Mouse (Mus musculus): ENCODE measurements around the gene Rsrc1.

The Rsrc1 gene

GRCm38 (mm10) chr3:67279781-67280180, 298.6 kb downstream of the Rsrc1 start:
- DNase-seq (ENCODE audit: low spot score in 2 of 2), result no peak

DNA sequence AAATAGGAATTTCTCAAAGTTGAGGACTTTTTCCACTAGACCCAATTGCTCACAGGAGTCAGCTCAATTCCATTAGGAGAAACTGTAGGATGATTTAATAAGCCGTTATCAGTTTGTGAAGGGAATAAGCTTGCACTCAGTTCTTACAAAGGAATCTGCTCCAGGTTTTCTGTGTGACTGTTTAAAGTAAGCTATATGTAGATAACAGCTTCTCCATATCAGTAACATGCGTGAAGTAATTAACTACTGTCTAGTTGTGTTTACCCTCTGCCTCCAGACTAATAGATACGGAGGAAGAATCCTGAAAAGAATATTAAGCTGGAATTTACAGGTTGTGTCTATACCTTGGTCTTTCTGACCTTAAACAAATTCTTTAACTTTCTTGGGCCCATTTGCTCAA, 299.1 kb downstream of the Rsrc1 start:
- DNase-seq (ENCODE audit: low spot score in 2 of 2), result no peak

GRCm38 (mm10) chr3:67284039-67284438, 302.8 kb downstream of the Rsrc1 start:
- no peak for DNase-seq (ENCODE audit: low spot score in 2 of 2)

DNA sequence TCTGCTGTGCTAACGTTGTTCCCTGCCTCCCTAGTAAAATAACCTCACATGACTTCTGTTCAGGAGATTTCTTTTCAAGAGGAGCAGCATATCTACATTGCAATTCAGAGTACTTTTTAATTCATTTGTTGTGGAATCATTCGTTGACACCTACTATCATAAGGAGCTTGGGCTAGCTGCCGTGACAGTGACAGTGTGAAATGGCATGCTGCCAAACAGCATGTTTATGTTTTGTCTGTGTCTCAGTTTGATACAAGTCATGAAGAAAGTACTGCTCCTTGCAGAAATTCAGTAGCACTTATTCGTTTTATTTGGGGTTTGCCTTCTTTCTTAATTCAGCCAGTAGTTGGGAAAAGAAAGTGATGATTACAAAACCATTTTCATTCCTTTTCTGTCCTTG, 303.7 kb downstream of the Rsrc1 start:
- DNase-seq (ENCODE audit: low spot score in 2 of 2), result no peak

- no peak for DNase-seq (ENCODE audit: low spot score in 2 of 2)
Observed at GRCm38 (mm10) chr3:67288664-67289063, 307.5 kb downstream of the Rsrc1 start.

- DNase-seq (ENCODE audit: low spot score in 2 of 2), result no peak
Observed at GRCm38 (mm10) chr3:67289482-67289881, 308.3 kb downstream of the Rsrc1 start.

DNA sequence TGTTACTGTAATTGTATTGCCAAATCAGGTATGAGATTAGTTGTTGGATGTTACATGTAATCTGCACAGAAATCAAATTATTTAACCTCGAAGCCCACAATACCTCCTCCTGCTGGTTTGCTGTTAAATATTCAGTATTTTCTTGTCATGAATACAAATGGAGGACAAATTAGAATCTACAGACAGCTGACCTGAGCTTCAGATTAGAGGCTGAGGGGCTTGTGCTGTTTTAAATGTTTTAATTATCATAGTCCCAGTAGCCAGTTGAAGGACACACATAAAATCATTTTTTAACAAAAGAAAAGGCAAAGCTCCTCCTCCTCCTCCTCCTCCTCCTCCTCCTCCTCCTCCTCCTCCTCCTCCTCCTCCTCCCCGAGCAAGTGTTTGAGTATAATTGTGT, 327.5 kb downstream of the Rsrc1 start:
- DNase-seq (ENCODE audit: low spot score in 2 of 2), result no peak

DNA sequence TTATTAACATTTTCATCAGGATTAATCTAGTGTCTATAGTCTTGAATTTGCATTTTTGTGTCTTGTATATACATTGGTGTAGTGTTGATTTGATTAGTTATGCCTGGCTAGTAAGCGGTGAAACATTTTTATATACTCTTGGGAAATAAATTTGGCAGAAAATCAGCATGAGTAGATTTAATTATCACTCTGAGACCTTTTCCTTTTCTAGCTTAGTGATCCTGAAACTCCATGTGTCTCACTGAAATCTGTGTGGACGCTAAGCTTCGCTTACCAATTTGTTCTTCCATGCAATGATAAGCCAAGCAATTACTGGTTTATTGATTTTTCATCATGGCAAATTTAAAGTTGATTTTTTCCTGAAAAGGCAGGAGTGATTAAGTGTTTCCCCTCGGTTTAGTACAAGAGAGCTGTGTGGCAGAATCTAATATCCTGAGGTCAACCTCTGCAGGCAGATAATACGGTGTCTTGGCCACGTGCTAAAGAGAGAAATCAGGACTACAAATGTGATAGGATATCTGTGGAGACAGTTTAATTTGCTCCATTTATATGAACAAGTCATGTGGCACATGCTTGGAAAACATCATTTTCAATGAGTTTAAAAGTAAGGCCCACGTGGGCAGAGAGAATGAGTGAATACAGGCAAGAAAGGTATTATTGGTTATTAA, 328.6 kb downstream of the Rsrc1 start:
- no peak for DNase-seq (ENCODE audit: low spot score in 2 of 2)

- DNase-seq (ENCODE audit: low spot score in 2 of 2), result no peak
Observed at GRCm38 (mm10) chr3:67311436-67311835, 330.2 kb downstream of the Rsrc1 start.

DNA sequence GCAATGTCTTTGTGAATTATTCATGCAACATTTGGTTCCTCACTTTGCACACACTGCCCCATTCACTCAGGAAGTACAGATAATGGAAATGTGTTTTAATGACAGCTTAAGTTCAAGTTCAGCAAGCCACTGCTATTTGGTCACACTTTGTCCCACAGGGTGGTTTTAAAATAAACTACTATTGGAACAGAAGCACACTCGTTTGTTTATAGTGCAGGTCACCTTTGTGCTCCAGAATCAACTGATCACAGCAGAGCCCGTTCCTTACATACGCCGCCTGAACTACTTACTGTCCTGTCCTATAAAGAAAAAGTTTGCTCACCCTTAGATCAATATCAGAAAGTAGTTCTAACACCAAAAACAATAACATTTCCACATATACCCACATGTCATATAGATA, 341.2 kb downstream of the Rsrc1 start:
- DNase-seq (ENCODE audit: low spot score in 2 of 2), result no peak

DNA sequence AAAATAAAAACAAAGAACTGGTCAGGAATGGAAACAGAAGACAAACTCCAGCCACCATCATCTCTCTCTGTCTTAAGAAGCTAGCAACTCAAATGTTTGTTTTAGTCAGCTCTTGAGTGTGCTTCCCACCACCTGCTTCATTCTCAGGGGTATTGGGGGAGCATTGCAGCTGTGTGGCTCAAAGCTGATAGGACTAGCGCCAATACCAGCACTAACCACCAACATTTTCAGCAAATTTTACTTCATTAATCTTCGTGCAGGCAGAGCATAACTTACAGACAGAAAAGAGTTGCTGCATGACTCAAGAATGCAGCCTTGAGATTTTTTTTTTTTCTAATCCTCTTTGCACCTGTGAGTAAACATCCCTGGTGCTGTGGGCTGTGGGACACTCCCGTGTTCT, 358.4 kb downstream of the Rsrc1 start:
- no peak for DNase-seq (ENCODE audit: low spot score in 2 of 2)

GRCm38 (mm10) chr3:67340921-67341320, 359.7 kb downstream of the Rsrc1 start:
- DNase-seq (ENCODE audit: low spot score in 2 of 2), result no peak

GRCm38 (mm10) chr3:67343004-67343662, 361.9 kb downstream of the Rsrc1 start:
- no peak for DNase-seq (ENCODE audit: low spot score in 2 of 2)

DNA sequence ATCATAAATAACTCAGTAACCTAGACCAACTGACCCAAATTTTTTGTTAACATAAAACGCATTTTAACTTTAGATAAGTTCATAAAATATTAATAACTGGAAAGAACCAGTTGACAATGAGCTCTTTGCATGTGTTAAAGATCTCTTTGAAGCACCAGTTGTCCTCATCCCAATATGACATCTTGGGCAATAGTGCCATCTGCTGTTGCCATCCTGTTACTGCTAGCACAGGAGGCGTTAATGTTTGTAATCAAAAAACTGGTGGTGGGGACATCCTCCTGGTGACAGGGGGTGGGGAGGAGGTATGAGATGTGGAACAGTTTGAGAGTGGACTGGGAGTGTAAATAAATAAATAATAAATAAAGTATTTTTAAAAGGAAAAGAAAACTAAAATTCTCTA, 363.4 kb downstream of the Rsrc1 start:
- DNase-seq (ENCODE audit: low spot score in 2 of 2), result peak in 1 of 2 experiments; percentile 14

DNA sequence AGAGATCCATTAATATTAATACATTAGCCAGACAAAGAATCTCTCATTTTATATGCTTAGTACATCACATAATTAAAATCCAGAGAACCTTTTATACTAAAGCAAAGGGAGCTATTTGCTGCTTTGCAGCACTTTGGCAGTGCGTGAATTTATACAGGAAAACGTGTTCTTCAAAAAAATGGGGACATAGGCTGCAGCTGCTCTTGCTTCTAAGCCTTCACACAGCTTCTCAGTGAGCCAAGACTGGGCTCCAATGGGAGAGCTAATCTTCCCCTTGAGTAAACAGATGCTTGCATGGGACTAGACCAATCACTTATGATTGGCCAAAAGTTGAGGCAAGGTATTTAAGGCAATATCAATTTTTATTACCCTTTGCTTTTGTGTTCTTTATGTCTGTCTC, 365.5 kb downstream of the Rsrc1 start:
- DNase-seq (ENCODE audit: low spot score in 2 of 2), result no peak

DNA sequence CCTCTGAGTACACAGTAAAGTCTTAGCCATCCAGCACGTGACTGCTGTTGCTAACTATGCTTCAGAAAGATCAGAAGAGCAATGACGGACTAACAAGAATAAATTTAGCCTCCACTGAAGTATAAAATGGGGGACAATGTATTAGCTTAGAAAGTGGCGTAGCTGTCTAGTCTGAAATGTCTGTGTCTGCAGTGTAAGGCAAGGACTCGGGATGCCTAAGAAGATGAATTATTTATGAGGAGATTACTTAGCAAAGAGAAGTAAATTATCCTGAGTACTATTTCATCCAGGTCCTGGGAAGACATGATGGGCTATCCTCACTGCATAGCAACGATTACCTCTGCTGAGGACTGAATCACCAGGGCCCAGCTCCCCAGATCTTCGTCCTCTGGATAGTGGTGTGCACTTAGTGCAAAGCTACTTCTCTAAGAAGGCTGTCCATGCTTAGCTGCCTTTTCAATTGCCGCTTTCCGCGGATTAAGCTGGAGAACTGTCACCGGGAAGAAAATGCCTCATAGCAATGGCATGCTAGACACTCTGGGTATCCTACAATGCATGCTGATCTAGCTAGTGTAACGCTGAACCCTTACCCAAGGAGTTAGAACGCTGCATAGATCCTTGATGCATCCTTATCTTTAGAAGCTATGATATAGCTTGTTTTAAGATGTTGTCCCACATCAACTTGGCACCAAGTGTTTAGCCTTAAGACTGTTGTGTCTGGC, 370.4 kb downstream of the Rsrc1 start:
- no peak for DNase-seq (ENCODE audit: low spot score in 2 of 2)

DNA sequence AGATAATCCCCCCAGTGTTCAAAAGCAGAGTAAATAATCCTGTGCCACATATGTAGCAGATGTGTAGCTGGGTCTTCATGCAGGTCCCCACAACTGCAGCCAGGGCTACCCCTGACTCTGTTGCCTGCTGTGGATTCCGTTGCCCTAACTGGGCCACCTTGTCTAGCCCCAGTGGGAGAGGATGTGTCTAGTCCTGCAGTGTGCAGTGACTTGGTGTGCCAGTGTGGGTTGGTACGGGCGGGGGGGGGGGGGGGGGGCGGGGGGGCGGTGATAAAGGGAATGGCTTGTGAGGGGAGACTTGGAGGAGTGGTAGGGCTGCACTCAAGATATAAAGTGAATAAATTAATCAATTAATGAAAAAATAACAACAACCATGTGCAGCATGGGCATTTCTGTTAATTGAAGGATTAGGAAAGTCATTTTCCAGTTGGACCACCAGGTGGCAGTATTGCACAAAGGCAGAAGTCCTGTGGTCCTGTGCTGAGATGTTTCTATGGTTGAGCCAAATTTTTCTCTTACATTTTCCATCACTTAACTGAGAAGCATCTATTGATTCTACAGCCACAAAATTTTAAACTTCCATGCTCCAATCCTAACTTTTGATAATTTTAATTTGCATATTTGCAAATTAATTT, 371.1 kb downstream of the Rsrc1 start:
- DNase-seq (ENCODE audit: low spot score in 2 of 2), result no peak

- no peak for DNase-seq (ENCODE audit: low spot score in 2 of 2)
Observed at GRCm38 (mm10) chr3:67352763-67353149, 371.6 kb downstream of the Rsrc1 start.

DNA sequence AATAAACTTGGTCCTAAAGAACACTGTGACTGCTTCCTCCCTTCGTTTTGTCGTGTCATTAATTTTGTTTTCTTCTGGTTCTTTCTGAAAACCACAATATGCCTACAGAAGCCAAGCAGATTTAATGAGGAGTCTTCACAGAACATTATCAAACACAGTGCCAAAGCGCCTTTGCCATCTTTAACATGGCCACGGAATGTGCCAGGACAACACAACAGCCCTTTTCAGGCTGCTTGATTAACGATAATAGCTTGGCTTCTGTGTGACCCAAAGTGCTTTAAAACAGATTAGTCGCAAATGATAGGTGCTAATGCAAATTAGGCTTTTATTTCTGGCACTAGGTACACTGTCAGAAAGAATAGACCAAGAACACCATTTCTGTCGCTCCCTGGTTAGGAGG, 377.2 kb downstream of the Rsrc1 start:
- no peak for DNase-seq (ENCODE audit: low spot score in 2 of 2)

DNA sequence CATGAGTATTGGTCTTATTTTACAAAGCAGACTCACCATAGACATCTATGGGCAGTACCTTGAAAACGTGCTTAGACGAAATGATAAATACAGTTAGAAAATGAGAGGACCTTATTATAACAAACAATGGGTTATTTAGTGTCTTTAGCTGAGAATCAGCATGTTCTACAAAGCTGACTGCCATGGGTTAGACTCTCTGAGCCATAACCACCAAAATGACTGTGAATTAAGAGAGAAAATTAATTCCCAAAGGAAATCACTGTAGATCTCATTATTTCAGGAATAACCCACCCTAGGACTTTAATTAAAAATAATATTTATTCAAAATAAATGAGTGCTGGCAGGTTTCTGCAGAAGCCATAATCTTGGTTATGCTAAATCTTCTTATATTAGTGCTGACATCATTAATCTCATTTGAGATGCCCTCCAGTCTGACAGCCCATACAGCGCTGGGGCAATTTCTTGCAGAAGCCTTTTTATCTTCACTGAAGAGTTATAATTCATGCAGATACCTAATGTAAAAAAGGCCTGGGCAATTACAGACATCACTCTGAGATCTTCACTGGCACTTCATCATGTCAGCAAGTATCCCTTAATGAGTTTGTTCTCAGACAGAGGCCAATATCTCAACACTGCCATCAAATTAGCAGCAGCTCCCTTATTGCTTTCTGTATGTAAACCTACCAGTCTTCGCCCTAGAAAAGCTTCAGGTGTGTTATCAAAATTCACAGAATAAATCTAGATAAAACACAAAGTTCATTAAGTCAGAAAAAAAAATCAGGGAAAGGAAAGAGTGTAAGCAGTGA, 385.1 kb downstream of the Rsrc1 start:
- no peak for DNase-seq (ENCODE audit: low spot score in 2 of 2)

DNA sequence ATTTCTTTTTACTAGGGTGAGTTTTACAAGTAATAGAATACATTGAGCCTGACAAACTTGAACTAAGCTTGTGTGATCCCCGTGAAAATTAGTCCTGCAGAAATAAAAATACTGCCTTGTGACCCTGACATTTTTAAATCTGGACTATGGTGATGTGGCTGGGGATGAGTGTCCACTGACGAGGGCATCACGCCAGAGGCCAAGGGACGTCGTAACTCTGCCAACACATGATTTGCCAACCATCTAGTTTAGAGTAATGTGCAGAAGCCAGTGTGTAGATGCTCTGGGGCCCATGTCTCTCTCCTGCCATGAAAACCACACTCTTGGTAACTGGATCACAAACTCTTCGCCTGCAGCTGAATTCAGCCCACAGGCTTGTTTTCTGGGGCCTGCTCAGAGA, 386.3 kb downstream of the Rsrc1 start:
- peak; percentile 19 to 56 for DNase-seq (ENCODE audit: low spot score in 2 of 2)
